22 mouse cellular contexts compared by ENCODE assay signal in the genomic region with DNA sequence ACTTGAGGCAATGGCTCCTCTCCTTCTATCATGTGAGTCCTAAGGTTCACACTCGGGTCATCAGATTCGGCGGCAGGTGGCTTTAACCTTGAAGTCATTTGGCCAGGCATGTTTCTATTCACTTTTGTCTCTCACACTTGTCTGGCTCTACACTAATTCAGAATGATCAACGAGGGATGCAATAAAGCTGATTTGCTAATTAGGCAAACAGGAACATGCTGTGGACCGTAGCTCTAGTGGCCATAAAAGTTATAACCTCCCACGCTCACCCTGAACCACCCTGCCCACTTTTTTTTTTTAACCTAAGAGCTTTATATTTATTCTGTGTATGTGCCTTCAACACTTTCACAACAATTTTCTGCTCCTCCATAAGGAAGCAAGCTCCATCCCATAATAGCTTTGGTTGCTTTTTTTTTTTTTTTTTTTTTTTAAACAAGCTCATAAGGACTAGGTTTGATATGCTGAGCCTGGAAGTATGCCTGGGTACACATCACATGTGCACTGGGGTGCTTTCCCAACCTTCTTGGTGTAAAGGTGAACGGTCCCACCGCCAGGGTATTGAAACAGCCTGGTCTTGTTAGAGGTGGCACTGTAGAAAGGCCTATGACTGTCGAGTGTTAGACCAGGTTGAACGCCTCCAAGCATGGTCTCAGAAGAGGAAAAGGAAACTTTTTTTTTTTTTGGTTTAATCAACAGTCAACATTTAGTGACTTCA. TPM values are rescaled to one million over a fixed set of nuclear protein-coding genes. Genes with fewer than 3 reads are reported as not detected.
DNase-seq lines count a peak whose midpoint lies in the region; ATAC-seq and TF ChIP-seq lines count a peak whose summit lies in the region.
"Had no signal": no experiment of that assay in that cellular context is flagged by ENCODE, and none has a peak within 500 bp of the region (broad histone marks: within the 10 kb centered on the region; RNA-seq: fewer than 3 reads in every experiment).

No protein-coding gene starts in this region.

- WGBS in liver, adult 2 months: 27% methylated on average over 10 of the region's 10 CpGs
- 83% methylated on average over 10 of the region's 10 CpGs for WGBS in liver, embryonic 12.5 days (ENCODE audit: insufficient replicate concordance)
- 32% methylated on average over 10 of the region's 10 CpGs for WGBS in small intestine, adult 2 months

- TF ChIP-seq POLR2A in liver, adult 2 months (IDR thresholded peaks at IDR 0.05; ENCODE audit: extremely low read depth, insufficient read depth, low read length): no peak
- no peak for TF ChIP-seq POLR2A in small intestine, adult 2 months (IDR thresholded peaks at IDR 0.05; ENCODE audit: low read depth, low read length)

- no peak overlapping the region for H3K9ac ChIP-seq in liver, adult 2 months (ENCODE audit: low read depth, low read length)
- no peak overlapping the region for H3K9ac ChIP-seq in liver, embryonic 12.5 days
- H3K9ac ChIP-seq: forebrain, embryonic 13.5 days; limb, embryonic 15.5 days; lung, embryonic 14.5 days had no signal

- TF ChIP-seq CTCF in liver, adult 2 months (IDR thresholded peaks at IDR 0.05; ENCODE audit: low read depth, low read length): peak; percentile 28; the same call in 1 of the 2 replicates
- no peak for TF ChIP-seq CTCF in small intestine, adult 2 months (IDR thresholded peaks at IDR 0.05; ENCODE audit: extremely low read depth, insufficient read length, insufficient replicate concordance, low read depth, low read length)

- no peaks in the 10 kb centered on the region for H3K36me3 ChIP-seq in liver, adult 2 months (ENCODE audit: control insufficient read depth, insufficient read depth, low read length)
- H3K36me3 ChIP-seq in liver, embryonic 12.5 days: no peaks in the 10 kb centered on the region
- H3K36me3 ChIP-seq in small intestine, adult 2 months (ENCODE audit: control insufficient read depth, insufficient read depth, low read length): no peaks in the 10 kb centered on the region
- H3K36me3 ChIP-seq: limb, embryonic 15.5 days had no signal

- 0 out of 2 replicates have a peak, but pooled peaks cover under 1% of the 10 kb centered on the region for H3K9me3 ChIP-seq in liver, embryonic 12.5 days (replicated peaks)
- H3K9me3 ChIP-seq: forebrain, embryonic 13.5 days; limb, embryonic 15.5 days had no signal

- no peak overlapping the region for H3K4me2 ChIP-seq in liver, embryonic 12.5 days
- H3K4me2 ChIP-seq: forebrain, embryonic 13.5 days; limb, embryonic 15.5 days; lung, embryonic 14.5 days had no signal

- no peaks in the 10 kb centered on the region for H3K27me3 ChIP-seq in liver, adult 2 months (ENCODE audit: control insufficient read depth, insufficient read depth, low read length)
- H3K27me3 ChIP-seq in liver, embryonic 12.5 days (replicated peaks): no peaks in the 10 kb centered on the region
- H3K27me3 ChIP-seq in small intestine, adult 2 months (ENCODE audit: control insufficient read depth, insufficient read depth, low read length): no peaks in the 10 kb centered on the region
- H3K27me3 ChIP-seq: forebrain, embryonic 13.5 days; limb, embryonic 15.5 days had no signal

- H3K27ac ChIP-seq in liver, adult 2 months (replicated peaks; ENCODE audit: insufficient read depth, low read depth, low read length): peak overlapping the region; percentile 57; the same call in 1 of the 2 replicates
- H3K27ac ChIP-seq in liver, embryonic 12.5 days: no peak overlapping the region
- H3K27ac ChIP-seq in small intestine, adult 2 months (ENCODE audit: insufficient read depth, low read depth, low read length): peak overlapping the region; percentile 98
- H3K27ac ChIP-seq: forebrain, embryonic 13.5 days; layer of hippocampus, adult 2 months; limb, embryonic 15.5 days had no signal

- DNase-seq in adrenal gland, postnatal 10 days: peak; percentile 33
- no peak for DNase-seq in adrenal gland, adult 18-20 months (ENCODE audit: low spot score in 2 of 2)
- peak; percentile 97 for DNase-seq in liver, adult 2 months (ENCODE audit: extremely low read depth, low read depth, low spot score)
- DNase-seq in R1 (ENCODE audit: low read depth, low spot score): peak; percentile 28
- DNase-seq in spleen, postnatal 10 days (ENCODE audit: low spot score in 2 of 2): no peak
- DNase-seq in cerebellum, postnatal 4 days (ENCODE audit: low spot score in 2 of 2): no peak
- DNase-seq: cerebellum, adult 8-10 months; gastrocnemius, postnatal 14 days; kidney, adult 9 months; lung, embryonic 14.5 days; lung, postnatal 36 days; thymus, adult 18-20 months; thymus, postnatal 4 days had no signal

- H3K4me1 ChIP-seq in liver, adult 2 months (ENCODE audit: control insufficient read depth, insufficient read depth, low read length): peaks cover 6% of the 10 kb centered on the region; the same call in 1 of the 2 replicates
- H3K4me1 ChIP-seq in liver, embryonic 12.5 days: peaks cover 11% of the 10 kb centered on the region
- peaks cover 12% of the 10 kb centered on the region for H3K4me1 ChIP-seq in small intestine, adult 2 months (ENCODE audit: control insufficient read depth, insufficient read depth, insufficient read length, low read length)
- H3K4me1 ChIP-seq: forebrain, embryonic 13.5 days; limb, embryonic 15.5 days had no signal

- no peak for ATAC-seq in liver, embryonic 12.5 days
- ATAC-seq: forebrain, embryonic 13.5 days; midbrain, embryonic 16.5 days had no signal

- no peak overlapping the region for H3K4me3 ChIP-seq in liver, adult 2 months (ENCODE audit: insufficient read depth, low read depth, low read length)
- no peak overlapping the region for H3K4me3 ChIP-seq in liver, embryonic 12.5 days
- no peak overlapping the region for H3K4me3 ChIP-seq in small intestine, adult 2 months (ENCODE audit: low read depth, low read length)
- H3K4me3 ChIP-seq: forebrain, embryonic 13.5 days; layer of hippocampus, adult 2 months; limb, embryonic 15.5 days had no signal

- no peaks in the 10 kb centered on the region for H3K79me2 ChIP-seq in liver, adult 2 months (ENCODE audit: control insufficient read depth, insufficient read depth, low read length)

RNA-seq across cellular contexts. Expression of a gene that starts 21.0 kb away (rescaled TPM):
- not detected for total RNA-seq in adrenal gland, postnatal 10 days (2021)
- not detected for total RNA-seq in adrenal gland, adult 18-20 months (2021)
- total RNA-seq in liver, adult 2 months (2014; rRNA removed): not detected in 2 replicates
- not detected in 2 replicates for polyA plus RNA-seq in liver, adult 2 months (2012; rRNA removed)
- polyA plus RNA-seq in liver, embryonic 12.5 days (2016; fragmentation: Nextera tagmentation; extraction: Ambion mirVana): not detected in 2 replicates
- not detected in 2 replicates for polyA plus RNA-seq in small intestine, adult 2 months (2012; rRNA removed)
- total RNA-seq: gastrocnemius, postnatal 14 days; hematopoietic stem cell, adult 5-6 weeks; neutrophil, adult 5-6 weeks had no signal
- polyA plus RNA-seq: cortical plate, adult 2 months; forebrain, embryonic 13.5 days; lung, embryonic 14.5 days; midbrain, embryonic 16.5 days had no signal

RNA-seq across cellular contexts. Expression of a gene that starts 28.4 kb away (rescaled TPM):
- total RNA-seq in adrenal gland, postnatal 10 days (2021): 10 to 100 TPM; 41.9 to 43.0 TPM
- 10 to 100 TPM; 55.5 to 62.7 TPM for total RNA-seq in adrenal gland, adult 18-20 months (2021)
- total RNA-seq in liver, adult 2 months (2014; rRNA removed): 15.6 and 16.3 TPM in 2 replicates
- 8.5 and 10.4 TPM in 2 replicates for polyA plus RNA-seq in liver, adult 2 months (2012; rRNA removed)
- polyA plus RNA-seq in liver, embryonic 12.5 days (2016; fragmentation: Nextera tagmentation; extraction: Ambion mirVana): 18.3 and 19.3 TPM in 2 replicates
- 8.5 and 9.4 TPM in 2 replicates for polyA plus RNA-seq in small intestine, adult 2 months (2012; rRNA removed)

Comparison
In these comparisons a context has a peak if more than half of its experiments do, and no peak if none do; other contexts are left out.
1. DNase-seq: peak in adrenal gland, postnatal 10 days (single experiment), liver, adult 2 months (single experiment) and R1 (single experiment); none in adrenal gland, adult 18-20 months (0 of 2), spleen, postnatal 10 days (0 of 2) and cerebellum, postnatal 4 days (0 of 2).